Mouse (Mus musculus) heart, adult 8-10 months (tissue): ENCODE results near the gene St8sia1. TPM values are rescaled to one million over a fixed set of nuclear protein-coding genes. Genes with fewer than 3 reads are reported as not detected.

Source experiments
- DNase-seq: peaks from one replicate; pipeline ENCODE4 v3.0.0; 2022; ENCODE audit warnings: low spot score
- total RNA-seq, 4 experiments: library from RNA; stranded (reverse); gene quantifications; 2 replicates each; pipeline ENCODE4 v1.2.4; 2022

The St8sia1 gene
- total RNA-seq, 4 experiments from 2014 or later, result 0.09 to 0.25 (median 0.17) TPM

DNA sequence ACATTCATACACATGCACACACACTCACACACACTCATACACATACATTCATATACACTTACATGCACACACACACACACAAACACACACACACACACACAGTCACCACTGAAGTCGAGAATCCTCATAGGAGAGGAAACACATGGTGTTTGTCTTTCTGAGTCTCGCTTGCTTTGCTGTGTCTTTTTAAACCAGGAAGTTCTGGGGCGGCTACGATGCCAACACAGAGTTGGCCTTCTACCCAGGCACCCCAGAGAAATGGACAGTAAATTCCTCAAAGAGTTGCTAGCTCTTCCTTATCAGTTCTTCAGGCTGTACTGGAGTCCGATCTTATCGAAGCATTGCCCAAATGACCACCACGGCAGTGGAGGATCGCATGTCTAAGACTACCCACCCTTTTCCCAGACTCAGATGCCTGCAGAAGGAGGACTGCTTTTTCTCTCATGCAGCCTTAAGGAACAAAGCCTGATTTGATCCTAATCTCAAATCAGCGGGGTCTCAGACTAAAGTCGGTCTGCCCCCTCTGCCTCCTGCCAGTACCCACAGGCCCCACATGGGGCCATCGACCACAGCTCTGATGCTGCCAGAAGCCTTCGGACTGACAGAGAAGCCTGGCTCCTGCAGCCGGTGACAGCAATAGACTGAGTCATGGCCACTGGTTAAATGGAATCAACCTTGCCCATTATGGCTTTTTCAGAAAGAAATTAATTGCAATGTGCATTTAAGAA is 171.8 kb downstream of the St8sia1 start:
- no peak for DNase-seq

DNA sequence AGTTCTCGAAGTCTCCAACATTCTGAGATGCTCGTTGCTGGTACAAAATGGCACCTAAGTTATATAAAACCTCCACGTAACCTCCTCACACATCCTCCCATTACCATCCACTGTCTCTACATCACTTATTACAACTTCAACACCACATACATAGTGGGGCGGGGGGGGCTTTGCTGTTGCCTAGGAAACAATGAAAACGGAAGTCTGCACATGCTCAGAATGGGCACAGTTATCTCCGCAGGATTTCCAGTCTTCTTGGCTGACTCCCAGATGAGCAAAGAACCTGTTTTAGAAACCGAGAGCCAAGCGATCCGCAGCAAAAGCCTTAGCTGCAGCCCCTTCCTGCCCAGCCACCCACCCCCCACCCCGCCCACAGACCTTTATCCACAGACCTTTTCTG is 174.5 kb downstream of the St8sia1 start:
- no peak for DNase-seq

DNA sequence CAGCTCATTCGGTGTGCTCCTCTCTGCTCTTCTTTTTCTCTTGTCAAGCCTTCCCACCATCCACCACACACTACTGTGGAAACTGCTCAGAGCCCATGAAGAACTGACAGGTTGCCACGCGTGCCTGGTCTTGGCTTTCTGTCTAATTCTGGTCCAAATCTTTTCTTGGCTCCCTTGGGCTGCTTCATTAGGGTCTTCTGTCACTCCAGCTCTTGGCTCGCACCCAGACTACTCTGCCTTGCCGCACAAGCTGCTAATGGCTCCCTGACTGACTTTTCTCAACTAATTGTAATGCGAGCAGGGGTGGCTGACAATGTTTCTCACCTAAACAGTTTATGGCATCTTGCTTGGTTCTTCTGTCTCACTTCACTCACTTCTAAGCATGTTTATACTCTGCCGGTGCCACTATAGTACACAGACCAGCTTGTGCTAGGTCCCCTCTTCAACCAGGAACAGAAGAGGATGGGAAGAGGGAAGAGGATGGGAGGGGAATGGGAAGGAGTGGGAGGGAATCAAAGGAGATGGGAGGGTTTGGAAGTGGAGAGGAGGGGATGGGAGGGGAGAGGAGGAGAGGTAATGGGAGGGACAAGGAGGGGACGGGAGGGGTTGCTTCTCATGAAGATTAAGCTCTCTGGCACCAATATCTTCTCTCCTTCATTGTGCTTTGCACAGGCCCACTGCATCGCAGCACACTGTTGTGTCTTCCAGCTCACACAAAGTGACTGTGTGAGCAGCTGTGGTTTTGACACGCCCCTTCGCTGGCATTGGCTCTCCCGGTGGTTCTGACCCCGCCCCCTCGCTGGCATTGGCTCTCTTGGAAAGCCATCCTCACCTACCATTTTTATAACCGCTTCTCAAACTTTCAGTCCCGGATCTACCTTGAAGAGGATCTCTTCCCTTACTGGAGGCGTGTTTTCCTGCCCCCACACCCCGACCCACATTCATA is 175.9 kb downstream of the St8sia1 start:
- no peak for DNase-seq

DNA sequence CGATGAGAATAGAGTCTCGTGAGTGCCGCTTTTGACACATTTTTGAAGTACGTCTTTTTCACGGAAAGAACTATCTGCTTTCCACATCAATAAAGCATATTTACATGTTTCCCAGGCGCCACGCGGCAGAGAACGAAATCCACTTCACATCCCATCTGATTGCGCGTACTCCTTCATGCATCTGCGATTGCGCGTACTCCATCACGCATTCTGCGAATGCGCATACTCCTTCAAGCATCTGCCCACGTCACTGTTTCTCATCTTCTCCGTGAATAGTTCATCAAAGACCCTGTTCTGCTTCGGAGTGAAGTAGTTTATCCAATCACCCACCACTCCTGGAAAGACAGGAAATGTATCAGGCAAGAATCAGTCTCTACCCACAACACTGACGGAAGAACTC is 178.1 kb downstream of the St8sia1 start:
- no peak for DNase-seq

DNA sequence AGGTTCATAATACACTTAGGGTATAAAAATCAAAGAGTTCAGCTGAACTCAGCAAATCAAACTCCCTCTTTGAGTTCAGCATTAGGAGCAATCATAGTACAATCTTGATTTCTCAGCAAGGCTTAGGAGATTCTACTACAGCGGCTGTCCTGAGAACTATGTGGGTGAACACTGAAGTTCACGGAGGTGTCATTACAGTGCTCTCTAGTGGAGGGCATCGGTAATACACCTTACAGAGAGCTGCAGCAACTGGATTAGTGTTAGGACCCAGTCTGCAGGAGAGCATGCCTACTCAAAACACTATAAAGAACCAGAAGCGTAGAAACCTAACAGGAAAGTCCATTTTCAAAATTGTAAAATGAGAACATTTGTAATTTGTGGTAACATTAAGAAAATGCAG is 178.9 kb downstream of the St8sia1 start:
- peak; percentile 61 for DNase-seq

DNA sequence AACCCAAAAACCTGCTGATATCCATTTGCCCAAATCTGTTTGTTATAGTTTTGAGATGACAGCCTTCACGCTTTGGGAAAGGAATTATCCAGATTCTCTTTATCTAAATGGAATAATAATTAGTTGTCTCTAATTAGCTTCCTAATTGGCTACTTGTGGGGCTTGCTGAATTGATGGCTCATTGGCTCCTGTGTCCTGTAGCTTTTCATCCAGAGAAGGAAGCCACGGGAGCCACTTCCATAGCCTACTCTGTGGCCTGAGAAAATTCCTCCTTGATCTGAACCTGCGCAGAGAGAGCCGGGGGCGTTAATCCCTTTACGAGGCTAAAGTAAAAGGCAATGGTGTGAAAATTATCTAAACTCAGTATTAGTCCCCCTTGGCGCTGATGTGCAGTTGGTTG is 183.0 kb downstream of the St8sia1 start:
- no peak for DNase-seq

DNA sequence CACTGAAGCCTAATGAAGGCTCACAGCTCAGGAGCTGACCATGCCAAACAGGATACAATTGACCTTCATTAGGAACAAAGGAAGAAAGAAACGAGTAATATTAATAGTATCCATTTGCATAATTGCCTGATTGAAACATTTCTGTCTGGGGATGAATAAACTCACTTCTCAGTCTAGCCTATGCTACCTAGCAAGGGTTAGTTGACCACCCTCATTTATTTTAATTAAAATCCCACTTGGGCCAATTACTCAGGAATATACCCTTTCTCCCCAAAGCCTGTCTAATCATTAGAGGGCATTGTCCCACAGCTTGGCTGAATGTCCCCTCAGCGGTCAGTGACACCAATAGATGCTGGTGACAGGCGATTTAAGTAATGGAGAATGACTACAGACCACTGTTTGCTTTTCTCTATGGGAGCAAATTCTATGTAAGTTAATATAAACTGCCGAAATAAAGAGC is 183.6 kb downstream of the St8sia1 start:
- no peak for DNase-seq

DNA sequence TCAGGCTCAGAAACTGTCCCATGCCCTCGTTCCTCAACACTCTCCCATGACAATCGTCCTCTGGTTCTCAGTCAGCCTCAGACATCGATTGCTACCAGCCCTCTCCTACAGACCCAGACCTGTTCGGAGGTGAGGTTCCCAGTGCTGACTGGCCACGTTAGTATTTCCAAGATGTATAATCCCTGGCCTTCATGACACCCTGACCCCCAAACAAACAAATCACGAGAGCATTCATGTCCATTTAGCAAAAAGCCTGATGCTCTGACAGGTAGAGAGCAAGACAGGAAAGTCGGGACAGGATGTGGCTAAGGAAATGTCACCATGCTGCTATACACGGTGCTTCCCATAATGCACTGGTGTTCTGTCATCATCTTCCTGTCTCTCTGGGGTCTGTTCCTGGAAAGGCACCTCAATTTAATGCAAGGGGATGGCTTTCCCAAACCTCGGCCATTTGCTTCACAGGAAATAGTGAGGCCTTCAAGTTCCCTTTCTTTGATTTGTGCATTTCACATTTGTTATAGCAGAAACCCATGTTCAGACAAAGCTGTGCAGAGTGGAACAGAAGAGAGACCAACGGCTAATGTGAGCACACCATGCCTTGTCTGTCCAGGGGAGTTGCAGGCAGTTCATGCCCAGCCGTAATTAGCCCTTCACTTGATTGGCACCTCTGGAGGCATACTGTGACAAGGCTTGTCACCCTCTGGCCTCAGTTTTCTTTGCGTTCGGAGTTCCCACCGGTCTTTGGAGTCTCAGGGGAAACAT is 184.3 kb downstream of the St8sia1 start:
- no peak for DNase-seq

DNA sequence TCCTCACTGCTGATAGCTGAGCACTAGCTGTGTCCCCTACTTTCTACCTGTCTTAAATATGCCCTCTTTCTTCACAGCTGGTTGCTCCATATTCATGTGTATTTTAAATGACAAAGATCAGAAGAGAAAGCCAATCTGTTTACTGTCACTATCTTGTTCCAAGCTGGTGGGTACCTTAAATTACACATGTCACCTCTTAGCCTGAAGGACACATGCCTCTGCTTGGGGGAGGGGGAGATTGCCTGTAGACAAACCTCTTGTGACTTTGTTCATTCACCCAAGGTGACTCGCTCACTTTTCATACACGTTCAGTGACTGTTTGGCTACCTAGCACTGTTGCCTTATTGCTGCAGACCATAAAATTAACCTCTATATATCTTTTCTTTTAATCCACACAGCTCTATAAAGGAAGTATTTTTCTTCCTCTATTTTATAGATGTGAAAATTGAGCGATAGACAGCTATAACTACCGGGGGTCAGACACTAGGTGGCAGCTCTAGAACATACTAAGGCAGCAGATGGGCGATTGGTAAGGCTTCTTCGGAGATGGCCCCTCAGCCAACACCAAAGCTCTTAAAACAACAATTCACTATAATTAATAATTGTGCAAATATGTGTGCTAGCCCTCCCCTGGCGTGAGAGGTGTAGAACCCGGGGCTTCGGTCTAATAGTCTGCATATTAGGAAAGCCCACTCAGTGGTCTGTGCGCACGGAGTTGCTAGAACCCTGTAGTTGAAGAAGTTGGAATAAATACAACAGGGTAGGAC is 185.0 kb downstream of the St8sia1 start:
- DNase-seq, result peak; percentile 21

DNA sequence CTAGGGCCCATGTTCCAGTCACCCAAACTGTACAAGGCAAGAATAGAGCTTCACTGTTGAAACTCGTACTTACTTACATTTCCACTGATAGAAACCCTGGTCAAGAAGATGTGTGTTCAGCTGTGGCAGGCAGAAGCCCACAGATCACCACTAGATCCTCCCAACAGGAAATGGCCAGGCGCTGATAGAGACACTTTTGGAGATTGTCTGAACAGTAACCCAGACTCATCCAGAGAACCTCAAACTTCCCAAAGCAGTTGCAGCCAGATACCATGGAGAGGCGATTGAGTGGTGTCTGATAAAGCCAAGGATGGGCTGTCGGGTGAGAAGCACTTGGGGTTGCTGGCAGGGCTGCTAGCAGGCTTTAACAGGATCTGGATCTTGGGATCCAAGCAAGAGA is 187.3 kb downstream of the St8sia1 start:
- DNase-seq, result no peak

DNA sequence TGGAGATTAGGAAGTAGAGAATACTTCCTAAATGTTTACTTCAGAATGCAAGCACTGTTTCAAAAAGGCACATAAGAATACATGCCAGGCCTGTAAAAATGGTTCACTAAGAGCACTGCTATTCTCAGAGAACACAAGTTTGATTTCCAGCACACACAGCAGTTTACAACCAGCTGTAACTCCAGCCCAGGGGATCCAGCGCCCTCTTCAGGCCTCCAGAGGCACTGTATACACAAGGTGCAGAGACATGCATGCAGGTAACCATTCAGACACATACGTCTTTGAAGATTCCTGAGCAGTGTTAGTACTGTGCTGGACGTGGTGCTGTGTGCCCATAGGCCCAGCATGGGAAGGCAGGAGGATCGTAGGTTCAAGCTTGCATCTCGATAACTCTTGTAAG is 190.7 kb downstream of the St8sia1 start:
- no peak for DNase-seq

DNA sequence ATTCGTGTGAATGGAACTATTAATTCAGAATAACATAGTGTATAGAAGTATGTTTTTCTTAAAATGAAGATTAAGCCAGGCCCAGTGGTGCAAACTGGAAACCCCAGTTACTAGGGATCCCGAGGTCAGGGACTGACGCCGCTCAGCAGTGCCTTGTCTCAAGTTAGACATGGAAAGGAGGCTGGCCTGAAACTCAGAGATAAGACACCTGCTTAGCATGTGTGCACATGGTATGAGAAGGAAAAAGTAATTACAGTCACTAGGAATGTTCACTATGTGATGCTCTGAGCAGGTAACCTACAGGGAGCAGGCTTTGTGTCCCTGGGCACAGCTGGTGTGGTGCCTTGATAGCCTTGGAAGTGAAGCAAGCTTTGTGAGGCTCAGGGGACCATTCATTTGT is 192.6 kb downstream of the St8sia1 start:
- no peak for DNase-seq

Other genes with a start within 250 kb of the St8sia1 start
- gene Cmas, start 207.8 kb downstream of the St8sia1 start, total RNA-seq, result 10 to 100 TPM; 32.7 to 38.9 (median 36.0) TPM
- gene Sult6b2, start 159.9 kb downstream of the St8sia1 start, total RNA-seq, result under 1 TPM in 1 of 4 experiments, not detected in 3; 0.24 TPM
- 10 to 100 TPM; 13.3 to 15.3 (median 13.6) TPM for gene C2cd5, start 135.7 kb upstream of the St8sia1 start, total RNA-seq
- gene Etnk1, start 202.8 kb upstream of the St8sia1 start, total RNA-seq, result 10 to 100 TPM; 26.4 to 29.2 (median 27.7) TPM